Mouse (Mus musculus): ENCODE results near the gene Ulbp1. TPM values are rescaled to one million over a fixed set of nuclear protein-coding genes. Genes with fewer than 3 reads are reported as not detected.

Gene Ulbp1
- polyA plus RNA-seq (2012; rRNA removed) = 0.06 and 0.12 TPM in 2 replicates

DNA sequence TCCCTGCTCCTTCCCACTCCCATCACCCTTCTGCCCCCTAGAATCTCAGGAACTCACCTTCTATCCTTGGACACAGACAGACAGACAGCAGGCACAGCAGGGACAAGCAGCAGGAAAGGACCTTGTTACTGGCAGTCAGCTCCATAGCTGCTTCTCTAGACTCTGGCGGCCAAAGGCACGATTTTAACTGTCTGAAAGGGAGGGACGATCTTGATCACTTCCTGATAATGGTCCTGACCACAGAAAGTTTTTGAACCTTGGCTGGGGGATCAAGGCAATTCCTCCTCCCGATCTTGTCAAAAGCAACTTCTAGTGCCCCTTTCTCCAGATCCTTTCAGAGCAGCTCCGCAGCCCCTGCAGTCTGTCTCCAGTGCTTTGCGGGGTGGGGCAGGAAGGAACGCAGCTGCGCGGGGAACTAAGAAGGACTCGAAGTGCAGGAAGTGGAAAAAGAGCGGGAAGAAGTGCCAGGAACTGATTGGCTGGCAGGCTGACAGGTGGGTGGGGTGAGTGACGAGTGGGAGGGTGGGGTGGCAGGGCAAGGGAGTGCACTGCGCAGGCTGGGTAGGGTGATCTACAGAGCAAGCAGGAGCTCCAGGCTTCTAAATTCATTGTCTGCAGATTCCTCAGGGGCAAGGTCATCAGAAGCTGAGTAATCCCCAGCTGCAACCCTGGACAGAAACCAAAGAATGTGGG, at the start of gene Ulbp1:
TSS of gene Ulbp1 (minus strand) at position 442 of the 693 bp plus-strand sequence.

Other genes starting within 250 kb of the Ulbp1 start
- 2.8 and 6.3 TPM in 2 replicates for gene Lrp11, start 116.2 kb upstream of the Ulbp1 start, polyA plus RNA-seq (2012; rRNA removed)
- 1.2 and 1.7 TPM in 2 replicates for gene Nup43, start 193.9 kb upstream of the Ulbp1 start, polyA plus RNA-seq (2012; rRNA removed)
- 6.5 and 6.6 TPM in 2 replicates for gene Pcmt1, start 207.5 kb upstream of the Ulbp1 start, polyA plus RNA-seq (2012; rRNA removed)
- 1.7 and 3.3 TPM in 2 replicates for gene Lats1, start 207.6 kb upstream of the Ulbp1 start, polyA plus RNA-seq (2012; rRNA removed)